Mouse (Mus musculus) brain, embryonic 18.5 days (tissue): ENCODE data around the gene Lrrc71.

Experiments used
- DNase-seq: peaks from one replicate; pipeline ENCODE4 v3.0.0-alpha.2; 2012; ENCODE audit warnings: low read depth, low spot score

Gene Lrrc71

DNA sequence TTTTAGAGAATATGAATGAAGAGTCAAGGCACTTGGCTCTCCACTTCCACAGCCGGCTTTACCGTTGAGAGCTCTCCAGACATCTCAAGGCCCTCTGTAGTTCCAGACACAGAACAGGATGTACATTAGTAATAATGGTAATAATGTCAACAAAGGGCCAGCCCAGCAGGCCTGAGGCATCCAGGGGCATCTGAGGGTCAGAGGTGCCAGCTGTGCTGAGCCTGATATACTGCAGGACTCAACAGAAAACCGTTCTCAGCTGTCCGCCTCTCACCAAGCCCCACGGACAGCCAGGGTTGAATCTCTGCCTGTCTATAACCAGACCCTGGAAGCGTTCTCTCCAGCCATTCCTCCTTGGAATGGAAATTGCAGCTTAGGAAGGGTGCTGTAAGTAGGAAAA, 23.9 kb downstream of the Lrrc71 start:
- DNase-seq, result no peak

DNA sequence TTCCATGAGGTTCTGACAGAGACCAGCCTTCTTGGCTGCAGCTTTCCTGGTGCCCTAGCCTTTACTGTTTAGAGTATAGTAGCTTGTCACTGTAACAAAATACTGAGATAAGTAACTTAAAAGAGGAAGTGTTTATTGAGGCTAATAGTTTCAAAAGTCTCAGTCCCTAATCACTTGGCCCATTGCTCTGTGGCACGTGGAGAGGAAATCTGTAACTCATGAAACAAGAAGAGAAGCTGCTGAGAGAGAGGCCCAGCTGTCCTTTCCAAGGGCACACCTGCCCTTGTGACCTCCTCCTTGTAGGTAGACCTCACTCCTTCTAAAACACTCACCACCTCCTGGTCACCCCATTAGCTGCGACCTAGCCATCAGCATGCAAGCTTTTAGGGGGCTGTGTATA, 29.9 kb downstream of the Lrrc71 start:
- DNase-seq, result no peak
